Mouse (Mus musculus) brain, embryonic 14.5 days (tissue): ENCODE results near the gene Hist2h4.

Experiments used
- CTCF ChIP-seq: fragments of 200-500 bp; IDR thresholded peaks from 2 replicates; pipeline ENCODE4 v1.5.1; 2012; ENCODE audit warnings: inconsistent platforms, mild to moderate bottlenecking, moderate library complexity, borderline replicate concordance; ENCODE audit not compliant: insufficient read depth, insufficient read length; ENCODE audit errors: extremely low read depth
- POLR2A ChIP-seq: fragments of 200-500 bp; IDR thresholded peaks from 2 replicates; pipeline ENCODE4 v1.6.1; 2012; ENCODE audit warnings: mild to moderate bottlenecking, inconsistent platforms, borderline replicate concordance; ENCODE audit not compliant: poor library complexity, insufficient read depth, insufficient read length, severe bottlenecking; ENCODE audit errors: extremely low read depth

DNA sequence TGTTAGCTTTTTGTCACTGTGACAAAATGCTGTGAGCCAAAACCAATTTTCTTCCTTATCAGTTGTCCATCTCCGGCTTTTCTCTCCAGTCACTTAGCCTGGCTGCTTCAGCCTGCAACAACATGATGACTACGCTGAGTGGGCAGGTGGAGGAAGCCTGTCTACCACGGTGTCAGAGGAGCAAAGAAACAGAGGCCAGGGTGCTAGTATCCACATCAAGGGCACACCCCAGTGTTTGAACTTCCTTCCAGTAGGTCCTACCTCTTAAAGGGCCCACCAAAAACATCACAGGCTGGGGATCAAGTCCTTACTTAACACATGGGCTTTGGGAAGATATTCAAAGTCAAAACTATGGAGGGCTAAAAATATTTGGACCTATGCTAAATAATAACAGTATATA, 46.3 kb upstream of the Hist2h4 start:
- TF ChIP-seq CTCF: no peak
- TF ChIP-seq POLR2A: no peak
